Mouse (Mus musculus) erythroblast, embryonic 14.5 days (primary cell): ENCODE data around the gene Lmln.

Experiments
- GATA1 ChIP-seq: IDR thresholded peaks from 2 replicates; pipeline ENCODE4 v1.6.1; 2012; ENCODE audit warnings: low read length, inconsistent platforms, mixed read lengths
- TAL1 ChIP-seq: IDR thresholded peaks from 3 replicates; pipeline ENCODE4 v1.6.1; 2012; ENCODE audit warnings: low read length, inconsistent platforms, mixed read lengths

DNA sequence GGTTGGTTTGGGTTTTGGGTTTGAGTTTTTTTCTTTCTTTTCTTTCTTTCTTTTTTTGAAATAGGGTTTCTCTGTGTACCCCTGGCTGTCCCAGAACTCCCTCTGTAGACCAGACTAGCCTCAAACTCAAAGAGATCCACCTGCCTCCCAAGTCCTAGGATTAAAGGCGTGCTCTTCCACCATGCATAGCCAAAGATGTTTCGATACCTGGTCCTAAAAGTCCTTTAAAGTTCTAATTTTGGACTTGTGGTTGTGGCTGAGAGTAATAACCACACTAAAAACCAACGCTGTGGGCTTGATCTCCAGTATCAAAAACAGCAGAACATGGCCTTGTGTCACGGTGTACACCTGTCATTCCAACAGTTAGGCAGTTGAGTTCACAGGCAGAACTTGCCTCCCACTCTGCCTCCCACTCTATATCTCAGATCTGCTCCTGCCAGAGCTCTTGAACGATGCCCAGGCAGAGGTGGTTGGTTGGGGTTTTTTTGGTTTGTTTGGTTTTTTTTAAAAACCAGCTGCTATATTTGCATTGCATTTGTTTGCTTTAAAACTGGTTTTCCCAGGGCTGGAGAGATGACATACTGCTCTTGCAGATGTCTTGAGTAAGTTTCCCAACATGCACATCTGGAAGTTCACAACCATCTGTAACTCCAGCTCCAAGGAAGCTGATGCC is 44.5 kb upstream of the Lmln start:
- no peak for TF ChIP-seq GATA1
- no peak for TF ChIP-seq TAL1
